ENCODE assay signal across 9 mouse cellular contexts in genomic region chr11:43618403-43618802, GRCm38 (mm10). TPM values are rescaled to one million over a fixed set of nuclear protein-coding genes. Genes with fewer than 3 reads are reported as not detected.
A peak's percentile ranks its signal among the peaks of the same experiment; 100 is the strongest.
DNase-seq lines count a peak whose midpoint lies in the region; ATAC-seq lines count a peak whose summit lies in the region.
"Had no signal": no experiment of that assay in that cellular context is flagged by ENCODE, and none has a peak within 500 bp of the region (broad histone marks: within the 10 kb centered on the region; RNA-seq: fewer than 3 reads in every experiment).

No protein-coding gene starts in this region.

- H3K4me1 ChIP-seq in lung, embryonic 16.5 days (replicated peaks; ENCODE audit: control insufficient read depth, insufficient read depth, low read length): peaks cover 13% of the 10 kb centered on the region
- H3K4me1 ChIP-seq in heart, embryonic 10.5 days: peaks cover 32% of the 10 kb centered on the region
- H3K4me1 ChIP-seq in intestine, embryonic 15.5 days (replicated peaks): peaks cover 16% of the 10 kb centered on the region
- peaks cover 13% of the 10 kb centered on the region for H3K4me1 ChIP-seq in stomach, embryonic 15.5 days

- H3K9ac ChIP-seq in lung, embryonic 16.5 days (ENCODE audit: low read length): 0 out of 2 replicates have a peak overlapping the region, but pooled peaks have one; percentile 10
- H3K9ac ChIP-seq in intestine, embryonic 15.5 days: peak overlapping the region; percentile 11; the same call in 1 of the 2 replicates
- no peak overlapping the region for H3K9ac ChIP-seq in stomach, embryonic 15.5 days

- H3K27ac ChIP-seq in lung, embryonic 16.5 days (ENCODE audit: low read length): peak overlapping the region; percentile 60
- H3K27ac ChIP-seq in heart, embryonic 10.5 days: peak overlapping the region; percentile 43; the same call in 1 of the 2 replicates
- peak overlapping the region; percentile 59 for H3K27ac ChIP-seq in intestine, embryonic 15.5 days
- peak overlapping the region; percentile 65 for H3K27ac ChIP-seq in stomach, embryonic 15.5 days

- no peaks in the 10 kb centered on the region for H3K36me3 ChIP-seq in lung, embryonic 16.5 days (ENCODE audit: control insufficient read depth, insufficient read depth, low read length)
- no peaks in the 10 kb centered on the region for H3K36me3 ChIP-seq in heart, embryonic 10.5 days
- no peaks in the 10 kb centered on the region for H3K36me3 ChIP-seq in intestine, embryonic 15.5 days
- H3K36me3 ChIP-seq in stomach, embryonic 15.5 days: no peaks in the 10 kb centered on the region

- no peaks in the 10 kb centered on the region for H3K9me3 ChIP-seq in lung, embryonic 16.5 days (ENCODE audit: control insufficient read depth, low read length)
- H3K9me3 ChIP-seq in heart, embryonic 10.5 days: no peaks in the 10 kb centered on the region
- H3K9me3 ChIP-seq in intestine, embryonic 15.5 days: no peaks in the 10 kb centered on the region
- no peaks in the 10 kb centered on the region for H3K9me3 ChIP-seq in stomach, embryonic 15.5 days

- H3K27me3 ChIP-seq in lung, embryonic 16.5 days (ENCODE audit: control insufficient read depth, insufficient read depth, low read depth, low read length): no peaks in the 10 kb centered on the region
- H3K27me3 ChIP-seq in heart, embryonic 10.5 days (ENCODE audit: insufficient read depth, poor library complexity, severe bottlenecking): no peaks in the 10 kb centered on the region
- H3K27me3 ChIP-seq in intestine, embryonic 15.5 days (replicated peaks): no peaks in the 10 kb centered on the region
- no peaks in the 10 kb centered on the region for H3K27me3 ChIP-seq in stomach, embryonic 15.5 days (replicated peaks)
- H3K27me3 ChIP-seq: Patski had no signal

- no peak for DNase-seq in lung, postnatal 36 days
- no peak for DNase-seq in heart, embryonic 10.5 days (ENCODE audit: low spot score)
- no peak for DNase-seq in kidney, postnatal 36 days
- no peak for DNase-seq in right cerebral cortex, postnatal 36 days (ENCODE audit: low spot score in 2 of 2)

- no peak overlapping the region for H3K4me2 ChIP-seq in lung, embryonic 16.5 days (ENCODE audit: low read depth, low read length)
- no peak overlapping the region for H3K4me2 ChIP-seq in intestine, embryonic 15.5 days (replicated peaks)
- no peak overlapping the region for H3K4me2 ChIP-seq in stomach, embryonic 15.5 days

- ATAC-seq in lung, embryonic 16.5 days (ENCODE audit: low read depth): peak; percentile 48
- ATAC-seq in intestine, embryonic 15.5 days: no peak
- ATAC-seq in stomach, embryonic 15.5 days (ENCODE audit: insufficient read depth, low FRiP score, low read depth): peak; percentile 20; the same call in 1 of the 2 replicates
- ATAC-seq: Patski had no signal

- no peak overlapping the region for H3K4me3 ChIP-seq in lung, embryonic 16.5 days (ENCODE audit: low read length)
- no peak overlapping the region for H3K4me3 ChIP-seq in heart, embryonic 10.5 days
- H3K4me3 ChIP-seq in intestine, embryonic 15.5 days (replicated peaks): no peak overlapping the region
- no peak overlapping the region for H3K4me3 ChIP-seq in stomach, embryonic 15.5 days (replicated peaks)

- 51% methylated on average over 7 of the region's 7 CpGs for whole genome bisulfite sequencing in lung, embryonic 16.5 days
- WGBS in heart, embryonic 10.5 days: 64% methylated on average over 7 of the region's 7 CpGs
- 66% methylated on average over 7 of the region's 7 CpGs for WGBS in intestine, embryonic 15.5 days
- WGBS in stomach, embryonic 15.5 days: 58% methylated on average over 7 of the region's 7 CpGs

RNA-seq across cellular contexts. Expression of gene Fabp6, which starts 17.1 kb away (rescaled TPM):
- polyA plus RNA-seq in lung, embryonic 16.5 days (2015; fragmentation: Nextera tagmentation; extraction: Ambion mirVana): 3.2 TPM in 1 of 2 replicates, not detected in the other
- not detected in 2 replicates for polyA plus RNA-seq in heart, embryonic 10.5 days (2016; fragmentation: Nextera tagmentation; extraction: Ambion mirVana)
- 1.2 TPM in 2 replicates for polyA plus RNA-seq in intestine, embryonic 15.5 days (2015; fragmentation: Nextera tagmentation; extraction: Ambion mirVana)
- 0.84 and 11.2 TPM in 2 replicates for polyA plus RNA-seq in stomach, embryonic 15.5 days (2015; fragmentation: Nextera tagmentation; extraction: Ambion mirVana)
- polyA plus RNA-seq: cortical plate, adult 2 months had no signal

RNA-seq across cellular contexts. Expression of gene 4933415A04Rik, which starts 31.6 kb away (rescaled TPM):
- 5.1 and 6.1 TPM in 2 replicates for polyA plus RNA-seq in lung, embryonic 16.5 days (2015; fragmentation: Nextera tagmentation; extraction: Ambion mirVana)
- 7.1 and 7.4 TPM in 2 replicates for polyA plus RNA-seq in heart, embryonic 10.5 days (2016; fragmentation: Nextera tagmentation; extraction: Ambion mirVana)
- 4.4 and 5.4 TPM in 2 replicates for polyA plus RNA-seq in intestine, embryonic 15.5 days (2015; fragmentation: Nextera tagmentation; extraction: Ambion mirVana)
- 3.5 and 3.8 TPM in 2 replicates for polyA plus RNA-seq in stomach, embryonic 15.5 days (2015; fragmentation: Nextera tagmentation; extraction: Ambion mirVana)
